Comparison of ENCODE assay signal across 10 mouse cellular contexts in the genomic region with DNA sequence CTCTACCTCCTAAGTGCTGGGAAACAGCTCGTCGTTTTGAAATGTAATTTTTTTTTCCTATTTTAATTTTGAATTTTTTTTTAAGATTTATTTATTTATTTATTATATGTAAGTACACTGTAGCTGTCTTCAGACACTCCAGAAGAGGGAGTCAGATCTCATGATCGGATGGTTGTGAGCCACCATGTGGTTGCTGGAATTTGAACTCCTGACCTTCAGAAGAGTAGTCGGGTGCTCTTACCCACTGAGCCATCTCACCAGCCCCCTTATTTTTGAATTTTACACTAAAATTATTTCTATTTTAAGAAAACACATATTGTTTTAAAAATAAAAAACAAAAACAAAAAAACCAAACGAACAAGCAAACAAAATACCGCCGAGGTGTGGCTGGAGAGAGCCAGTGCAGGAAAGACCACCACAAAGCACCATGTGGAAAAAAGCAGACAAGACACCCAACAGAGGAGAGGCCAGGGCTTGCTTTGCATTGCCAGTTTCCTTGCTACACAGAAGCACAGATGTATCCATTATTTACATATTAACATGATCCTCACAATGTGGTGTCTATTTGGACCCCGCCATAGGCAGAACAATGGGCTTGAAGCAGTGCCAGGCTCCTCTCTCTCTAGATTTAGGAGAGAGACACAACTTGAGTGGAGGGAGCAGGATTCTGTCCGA. TPM values are rescaled to one million over a fixed set of nuclear protein-coding genes. Genes with fewer than 3 reads are reported as not detected.
DNase-seq lines count a peak whose midpoint lies in the region; ATAC-seq and TF ChIP-seq lines count a peak whose summit lies in the region.
"Had no signal": no experiment of that assay in that cellular context is flagged by ENCODE, and none has a peak within 500 bp of the region (broad histone marks: within the 10 kb centered on the region; RNA-seq: fewer than 3 reads in every experiment).

No protein-coding gene starts in this region.

- no peak for TF ChIP-seq POLR2A in testis, adult 2 months (IDR thresholded peaks at IDR 0.05; ENCODE audit: control insufficient read depth, low read depth, low read length)

- no peak overlapping the region for H3K9ac ChIP-seq in heart, embryonic 13.5 days
- no peak overlapping the region for H3K9ac ChIP-seq in limb, embryonic 13.5 days
- no peak overlapping the region for H3K9ac ChIP-seq in stomach, embryonic 16.5 days (ENCODE audit: low read length)
- H3K9ac ChIP-seq: liver, embryonic 12.5 days had no signal

- H3K4me3 ChIP-seq in heart, embryonic 13.5 days = no peak overlapping the region
- peak overlapping the region; percentile 37 for H3K4me3 ChIP-seq in testis, adult 2 months (ENCODE audit: control insufficient read depth, low read depth, low read length)
- H3K4me3 ChIP-seq in limb, embryonic 13.5 days = peak overlapping the region; percentile 11
- no peak overlapping the region for H3K4me3 ChIP-seq in stomach, embryonic 16.5 days (replicated peaks; ENCODE audit: low read length)
- H3K4me3 ChIP-seq: liver, embryonic 12.5 days had no signal

- no peaks in the 10 kb centered on the region for H3K9me3 ChIP-seq in heart, embryonic 13.5 days
- no peaks in the 10 kb centered on the region for H3K9me3 ChIP-seq in limb, embryonic 13.5 days
- no peaks in the 10 kb centered on the region for H3K9me3 ChIP-seq in stomach, embryonic 16.5 days (replicated peaks; ENCODE audit: control insufficient read depth, low read length)
- H3K9me3 ChIP-seq: liver, embryonic 12.5 days had no signal

- no peaks in the 10 kb centered on the region for H3K36me3 ChIP-seq in heart, embryonic 13.5 days
- no peaks in the 10 kb centered on the region for H3K36me3 ChIP-seq in testis, adult 2 months (ENCODE audit: control insufficient read depth, insufficient read depth, low read length)
- no peaks in the 10 kb centered on the region for H3K36me3 ChIP-seq in limb, embryonic 13.5 days
- no peaks in the 10 kb centered on the region for H3K36me3 ChIP-seq in stomach, embryonic 16.5 days (ENCODE audit: control insufficient read depth, insufficient read depth, low read length)
- H3K36me3 ChIP-seq: liver, embryonic 12.5 days had no signal

- 49% methylated on average over 9 of the region's 9 CpGs for WGBS in heart, embryonic 13.5 days
- 50% methylated on average over 9 of the region's 9 CpGs for WGBS in limb, embryonic 13.5 days
- 42% methylated on average over 9 of the region's 9 CpGs for WGBS in stomach, embryonic 16.5 days

- no peak overlapping the region for H3K27ac ChIP-seq in heart, embryonic 13.5 days (replicated peaks)
- H3K27ac ChIP-seq in testis, adult 2 months (ENCODE audit: control insufficient read depth, insufficient read depth, low read depth, low read length) = peak overlapping the region; percentile 3; the same call in 1 of the 2 replicates
- H3K27ac ChIP-seq in limb, embryonic 13.5 days = 0 out of 2 replicates have a peak overlapping the region, but pooled peaks have one; percentile 15
- no peak overlapping the region for H3K27ac ChIP-seq in stomach, embryonic 16.5 days (ENCODE audit: low read length)
- H3K27ac ChIP-seq: liver, embryonic 12.5 days had no signal

- no peak for ATAC-seq in heart, embryonic 13.5 days (ENCODE audit: extremely low read depth, insufficient number of reproducible peaks, low FRiP score, low TSS enrichment)
- ATAC-seq in limb, embryonic 13.5 days (ENCODE audit: low FRiP score, low read depth) = peak; percentile 45; the same call in 1 of the 2 replicates
- ATAC-seq in stomach, embryonic 16.5 days (ENCODE audit: insufficient read depth, low FRiP score) = no peak
- ATAC-seq: liver, embryonic 12.5 days had no signal

- DNase-seq in heart, adult 11 months = no peak
- DNase-seq in testis, postnatal 10 days (ENCODE audit: low spot score) = no peak
- DNase-seq in yolk sac, embryonic 10.5 days (ENCODE audit: low spot score) = no peak
- DNase-seq in gastrocnemius, postnatal 36 days = no peak

- no peaks in the 10 kb centered on the region for H3K27me3 ChIP-seq in heart, embryonic 13.5 days (replicated peaks)
- H3K27me3 ChIP-seq in testis, adult 2 months (ENCODE audit: control insufficient read depth, insufficient read depth, low read length) = no peaks in the 10 kb centered on the region
- no peaks in the 10 kb centered on the region for H3K27me3 ChIP-seq in limb, embryonic 13.5 days
- no peaks in the 10 kb centered on the region for H3K27me3 ChIP-seq in stomach, embryonic 16.5 days (ENCODE audit: control insufficient read depth, insufficient read depth, low read length)
- H3K27me3 ChIP-seq: liver, embryonic 12.5 days had no signal

- peak overlapping the region; percentile 33 for H3K4me2 ChIP-seq in heart, embryonic 13.5 days
- H3K4me2 ChIP-seq in limb, embryonic 13.5 days (replicated peaks) = peak overlapping the region; percentile 46
- H3K4me2 ChIP-seq in stomach, embryonic 16.5 days (ENCODE audit: low read depth, low read length) = peak overlapping the region; percentile 22
- H3K4me2 ChIP-seq: liver, embryonic 12.5 days had no signal

- intact Hi-C loops in gastrocnemius, postnatal 36 days (cut with DNase I) = no loop called here

- 0 out of 2 replicates have a peak, but pooled peaks cover 8% of the 10 kb centered on the region for H3K4me1 ChIP-seq in heart, embryonic 13.5 days
- peaks cover 6% of the 10 kb centered on the region for H3K4me1 ChIP-seq in testis, adult 2 months (ENCODE audit: control insufficient read depth, insufficient read depth, low read length)
- H3K4me1 ChIP-seq in limb, embryonic 13.5 days = peaks cover 11% of the 10 kb centered on the region
- 0 out of 2 replicates have a peak, but pooled peaks cover 4% of the 10 kb centered on the region for H3K4me1 ChIP-seq in stomach, embryonic 16.5 days (ENCODE audit: control insufficient read depth, insufficient read depth, low read length)
- H3K4me1 ChIP-seq: liver, embryonic 12.5 days had no signal

- TF ChIP-seq CTCF in testis, adult 2 months (IDR thresholded peaks at IDR 0.05; ENCODE audit: control insufficient read depth, insufficient read depth, insufficient replicate concordance, low read depth, low read length) = no peak

RNA-seq across cellular contexts. Expression of a gene that starts 0.6 kb away (rescaled TPM):
- 2.3 and 2.6 TPM in 2 replicates for polyA plus RNA-seq in heart, embryonic 13.5 days (2015; fragmentation: Nextera tagmentation; extraction: Ambion mirVana)
- polyA plus RNA-seq in testis, adult 2 months (2012; rRNA removed) = 5.7 and 7.0 TPM in 2 replicates
- polyA plus RNA-seq in limb, embryonic 13.5 days (2015; fragmentation: Nextera tagmentation; extraction: Ambion mirVana) = 33.1 and 36.7 TPM in 2 replicates
- polyA plus RNA-seq in stomach, embryonic 16.5 days (2015; fragmentation: Nextera tagmentation; extraction: Ambion mirVana) = 13.1 and 14.4 TPM in 2 replicates
- 1 to 10 TPM; 2.8 to 3.6 TPM for total RNA-seq in gastrocnemius, postnatal 36 days (2021)
- total RNA-seq: common myeloid progenitor, adult 5-6 weeks had no signal

RNA-seq across cellular contexts. Expression of a gene that starts 23.9 kb away (rescaled TPM):
- polyA plus RNA-seq in heart, embryonic 13.5 days (2015; fragmentation: Nextera tagmentation; extraction: Ambion mirVana) = 63.4 and 70.9 TPM in 2 replicates
- 13.9 and 19.8 TPM in 2 replicates for polyA plus RNA-seq in testis, adult 2 months (2012; rRNA removed)
- 102 and 103 TPM in 2 replicates for polyA plus RNA-seq in limb, embryonic 13.5 days (2015; fragmentation: Nextera tagmentation; extraction: Ambion mirVana)
- polyA plus RNA-seq in stomach, embryonic 16.5 days (2015; fragmentation: Nextera tagmentation; extraction: Ambion mirVana) = 89.4 and 98.4 TPM in 2 replicates
- total RNA-seq in gastrocnemius, postnatal 36 days (2021) = 10 to 100 TPM; 69.0 to 73.0 TPM

RNA-seq across cellular contexts. Expression of a gene that starts 53.6 kb away (rescaled TPM):
- 140 and 154 TPM in 2 replicates for polyA plus RNA-seq in heart, embryonic 13.5 days (2015; fragmentation: Nextera tagmentation; extraction: Ambion mirVana)
- 159 and 247 TPM in 2 replicates for polyA plus RNA-seq in testis, adult 2 months (2012; rRNA removed)
- polyA plus RNA-seq in limb, embryonic 13.5 days (2015; fragmentation: Nextera tagmentation; extraction: Ambion mirVana) = 286 and 293 TPM in 2 replicates
- 330 and 341 TPM in 2 replicates for polyA plus RNA-seq in stomach, embryonic 16.5 days (2015; fragmentation: Nextera tagmentation; extraction: Ambion mirVana)
- total RNA-seq in gastrocnemius, postnatal 36 days (2021) = 10 to 100 TPM; 36.2 to 42.6 TPM

Comparison
In these comparisons a context has a peak if more than half of its experiments do, and no peak if none do; other contexts are left out.
1. H3K27ac ChIP-seq: peak in testis, adult 2 months (single experiment) and limb, embryonic 13.5 days (single experiment); none in heart, embryonic 13.5 days (single experiment) and stomach, embryonic 16.5 days (single experiment).
2. H3K4me3 ChIP-seq: peak in testis, adult 2 months (single experiment) and limb, embryonic 13.5 days (single experiment); none in heart, embryonic 13.5 days (single experiment) and stomach, embryonic 16.5 days (single experiment).
3. Peak in every context shown above with its lines, with median percentiles within 50 percentile points of each other: H3K4me2 ChIP-seq.